Mouse (Mus musculus) hindbrain, embryonic 16.5 days (tissue): ENCODE data around the gene R3hdm1. TPM values are rescaled to one million over a fixed set of nuclear protein-coding genes. Genes with fewer than 3 reads are reported as not detected.

ENCODE experiments used
- ATAC-seq: fragments of 200-750 bp; cut with Nextera tagmentation; 2 replicates; pipeline ENCODE4 v1.8.0; 2017; ENCODE audit warnings: moderate TSS enrichment, moderate library complexity
- H3K27ac ChIP-seq: fragments of 300-500 bp; sonication (generic); 2 replicates; pipeline ENCODE4 v1.5.1; 2014; ENCODE audit warnings: low read depth, mild to moderate bottlenecking, control low read depth, low read length, moderate library complexity
- H3K27me3 ChIP-seq: fragments of 300-500 bp; sonication (generic); replicated peaks from 2 replicates; pipeline ENCODE4 v1.6.1; 2014; ENCODE audit warnings: low read length; ENCODE audit not compliant: control insufficient read depth, insufficient read depth
- H3K36me3 ChIP-seq: fragments of 300-500 bp; sonication (generic); 2 replicates; pipeline ENCODE4 v1.6.1; 2014; ENCODE audit warnings: mild to moderate bottlenecking, low read length, moderate library complexity, mixed read lengths; ENCODE audit not compliant: control insufficient read depth, insufficient read depth
- H3K4me1 ChIP-seq: fragments of 300-500 bp; sonication (generic); 2 replicates; pipeline ENCODE4 v1.6.1; 2014; ENCODE audit warnings: low read depth, low read length; ENCODE audit not compliant: control insufficient read depth, insufficient read depth
- H3K4me2 ChIP-seq: fragments of 300-500 bp; sonication (generic); 2 replicates; pipeline ENCODE4 v1.6.1; 2014; ENCODE audit warnings: mild to moderate bottlenecking, low read length, control low read depth, moderate library complexity
- H3K4me3 ChIP-seq: fragments of 300-500 bp; sonication (generic); 2 replicates; pipeline ENCODE4 v1.5.1; 2014; ENCODE audit warnings: mild to moderate bottlenecking, low read length, control low read depth, moderate library complexity
- H3K9ac ChIP-seq: fragments of 300-500 bp; sonication (generic); 2 replicates; pipeline ENCODE4 v1.6.1; 2014; ENCODE audit warnings: low read depth, mild to moderate bottlenecking, control low read depth, low read length, moderate library complexity
- H3K9me3 ChIP-seq: fragments of 300-500 bp; sonication (generic); 2 replicates; pipeline ENCODE4 v1.6.1; 2014; ENCODE audit warnings: mild to moderate bottlenecking, low read length, moderate library complexity; ENCODE audit not compliant: control insufficient read depth
- WGBS: fragments of 180-500 bp; shearing (Covaris S2); extraction: QIAGEN DNeasy Blood & Tissue Kit; methylation state at CpG from one replicate; pipeline ENCODE4 v1.1.7; 2014; 5-methylcytosine and 5-hydroxymethylcytosine counted together
- polyA plus RNA-seq: library from polyadenylated mRNA; unstranded; fragments of >200 nt; fragmentation: Nextera tagmentation; extraction: Ambion mirVana; gene quantifications from 2 replicates; pipeline ENCODE4 v1.2.1, GENCODE M21; 2015

The R3hdm1 gene
- polyA plus RNA-seq: 74.9 and 79.6 TPM in 2 replicates

DNA sequence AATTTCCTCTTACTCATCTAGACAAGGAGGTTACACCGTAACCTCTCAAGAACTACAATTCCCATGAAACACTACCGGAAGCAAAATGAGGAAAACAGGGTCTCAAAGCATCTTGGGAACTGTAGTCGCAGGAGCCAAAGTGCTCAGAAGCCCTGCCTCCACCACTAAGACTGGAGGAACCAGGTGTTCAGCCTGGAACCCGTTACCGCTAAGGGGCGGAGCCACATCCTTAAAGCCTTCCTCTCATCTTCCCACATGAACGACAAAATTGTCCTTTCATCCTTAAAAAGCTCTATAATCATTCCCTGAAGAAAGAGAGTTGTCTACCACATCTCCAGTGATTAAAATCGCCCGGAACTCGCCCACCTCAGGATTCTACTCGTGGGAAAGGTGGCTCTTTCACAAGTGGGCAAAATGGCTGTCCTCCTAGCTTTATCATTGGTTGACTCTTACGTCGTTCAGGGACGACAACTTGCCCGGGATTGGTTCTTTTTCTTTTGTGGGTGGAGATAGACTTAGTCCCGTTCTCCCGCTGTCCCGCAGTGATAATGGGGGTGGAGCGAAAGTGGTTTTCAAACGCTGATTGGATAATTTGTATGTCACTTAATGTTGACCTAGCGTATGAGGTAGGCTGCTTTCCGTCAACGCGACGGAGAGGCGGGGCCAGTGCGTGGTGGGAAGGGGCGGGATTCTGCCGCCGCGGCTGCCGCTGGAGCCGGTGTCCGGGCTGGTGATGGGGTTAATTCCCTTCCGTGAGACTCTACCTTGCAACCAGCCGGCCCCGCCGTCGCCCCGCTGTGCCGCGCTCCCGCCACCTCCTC is at the start of gene R3hdm1, which contains the start of gene Zranb3:
TSS of gene R3hdm1 (plus strand) at position 661 of the 821 bp plus-strand sequence.
TSS of gene Zranb3 (minus strand) at position 407 of the 821 bp plus-strand sequence.
- under 1% methylated on average over 43 of the region's 43 CpGs for whole genome bisulfite sequencing
- peak within 1 kb of the TSS; percentile 70 for H3K4me2 ChIP-seq
- H3K4me3 ChIP-seq: peak within 1 kb of the TSS; percentile 64
- peaks cover 10% of the 10 kb centered on the region for H3K4me1 ChIP-seq
- no peaks in the 10 kb centered on the region for H3K9me3 ChIP-seq
- no peaks in the 10 kb centered on the region for H3K27me3 ChIP-seq
- H3K9ac ChIP-seq: peak within 1 kb of the TSS; percentile 78
- H3K27ac ChIP-seq: peak within 1 kb of the TSS; percentile 83
- H3K36me3 ChIP-seq: no peaks in the 10 kb centered on the region
- ATAC-seq: peak; percentile 98

DNA sequence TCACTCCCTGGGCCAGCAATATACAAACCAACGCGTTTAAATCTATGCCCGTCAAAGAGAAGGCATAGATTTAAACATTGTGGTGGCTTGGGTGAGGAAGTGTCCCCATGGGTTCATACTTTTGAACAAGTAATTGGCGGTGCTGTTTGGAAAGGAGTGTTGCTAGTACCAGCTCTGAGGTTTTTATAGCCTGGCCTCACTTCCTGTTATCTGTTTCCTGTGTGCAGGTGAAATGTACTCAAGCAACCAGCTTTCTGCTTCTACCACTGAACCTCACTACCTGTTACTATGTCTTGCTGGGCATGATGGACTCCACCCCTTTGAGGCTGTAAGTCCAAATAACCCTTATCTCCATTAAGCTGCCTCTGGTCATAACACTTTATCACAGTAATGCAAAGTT is 45.8 kb upstream of the R3hdm1 start:
- WGBS: 98% methylated on average over 4 of the region's 4 CpGs
- H3K27ac ChIP-seq: no peak overlapping the region
- no peak for ATAC-seq
- H3K9ac ChIP-seq: no peak overlapping the region
- no peaks in the 10 kb centered on the region for H3K36me3 ChIP-seq
- H3K4me3 ChIP-seq: no peak overlapping the region
- H3K4me1 ChIP-seq: no peaks in the 10 kb centered on the region
- no peaks in the 10 kb centered on the region for H3K27me3 ChIP-seq
- no peaks in the 10 kb centered on the region for H3K9me3 ChIP-seq
- H3K4me2 ChIP-seq: no peak overlapping the region

DNA sequence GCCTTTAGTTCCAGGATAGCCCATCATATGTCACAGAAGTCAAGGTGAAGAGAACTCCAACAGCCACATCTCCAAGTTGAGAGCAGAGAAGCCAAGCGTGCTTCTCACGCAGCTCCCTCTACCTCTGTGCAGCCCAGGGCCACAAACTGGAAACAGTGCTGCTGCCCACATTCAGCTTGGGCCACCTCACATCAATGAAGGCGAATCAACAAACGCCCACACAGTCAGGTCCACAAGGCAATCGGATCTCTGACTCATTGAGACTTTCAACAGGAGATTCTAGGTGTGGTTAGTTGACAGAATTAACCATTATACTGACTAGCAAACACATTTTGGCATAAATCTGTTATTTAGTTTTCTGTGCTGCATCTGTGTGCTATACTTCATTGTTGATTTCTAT is 44.5 kb upstream of the R3hdm1 start:
- H3K9ac ChIP-seq: no peak overlapping the region
- no peaks in the 10 kb centered on the region for H3K36me3 ChIP-seq
- ATAC-seq: no peak
- WGBS: 92% methylated on average over 5 of the region's 5 CpGs
- no peak overlapping the region for H3K4me3 ChIP-seq
- no peaks in the 10 kb centered on the region for H3K27me3 ChIP-seq
- H3K4me1 ChIP-seq: no peaks in the 10 kb centered on the region
- no peak overlapping the region for H3K4me2 ChIP-seq
- no peak overlapping the region for H3K27ac ChIP-seq
- H3K9me3 ChIP-seq: no peaks in the 10 kb centered on the region

DNA sequence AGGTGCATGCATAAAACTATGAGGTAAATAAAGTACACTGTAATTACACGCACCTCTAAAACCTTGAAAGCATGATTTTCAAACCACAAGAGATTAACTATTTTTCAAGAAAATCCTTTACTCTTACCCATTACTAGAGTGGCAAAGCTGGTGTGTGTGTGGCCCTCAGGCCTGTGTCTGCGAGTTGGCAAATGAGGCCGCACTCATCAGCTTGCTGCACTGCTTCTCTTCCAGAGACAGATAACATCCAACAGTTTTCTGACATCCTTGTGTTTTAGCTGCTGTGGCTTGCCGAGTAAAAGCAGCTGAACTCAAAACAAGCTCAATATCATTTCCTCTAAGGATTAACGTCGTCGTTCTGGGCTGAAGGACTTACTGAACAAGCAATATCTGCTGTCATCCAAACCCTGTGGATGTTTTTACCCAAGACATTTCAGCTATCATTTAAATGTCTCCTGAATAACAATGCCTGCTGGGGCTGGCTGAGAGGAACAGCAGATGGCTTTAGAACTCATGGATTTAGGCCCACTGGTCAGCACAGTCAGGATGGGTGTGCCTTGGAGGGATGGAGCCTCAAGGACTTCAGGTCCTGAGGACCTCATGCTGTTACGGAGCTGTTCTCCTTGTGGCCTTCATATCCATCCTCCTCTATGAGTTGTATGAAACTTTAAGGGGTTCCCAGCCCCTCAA is 42.3 kb upstream of the R3hdm1 start:
- H3K9me3 ChIP-seq: no peaks in the 10 kb centered on the region
- H3K9ac ChIP-seq: no peak overlapping the region
- H3K4me1 ChIP-seq: no peaks in the 10 kb centered on the region
- no peak overlapping the region for H3K27ac ChIP-seq
- 77% methylated on average over 8 of the region's 8 CpGs for WGBS
- no peaks in the 10 kb centered on the region for H3K27me3 ChIP-seq
- no peaks in the 10 kb centered on the region for H3K36me3 ChIP-seq
- ATAC-seq: no peak
- no peak overlapping the region for H3K4me2 ChIP-seq
- H3K4me3 ChIP-seq: no peak overlapping the region

DNA sequence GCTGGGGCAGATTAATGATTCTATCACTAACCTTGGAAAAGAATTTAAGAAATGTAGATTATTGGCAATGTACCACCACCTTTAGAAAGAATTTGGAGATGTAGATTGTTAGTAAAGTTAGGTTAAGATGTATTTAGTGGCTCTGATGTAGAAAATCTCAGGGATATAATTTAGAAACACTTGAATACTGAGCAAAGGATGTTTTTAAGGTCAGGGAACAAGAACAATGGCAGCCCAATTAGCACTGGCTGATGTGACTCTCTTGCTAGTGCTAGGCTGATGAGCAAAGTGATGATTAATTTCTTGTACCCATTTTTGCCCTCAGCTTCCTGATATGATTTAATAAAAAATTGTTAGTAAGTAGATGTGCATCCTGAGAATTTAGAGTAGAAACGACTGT is 41.7 kb upstream of the R3hdm1 start:
- Histone ChIP-seq H3K9ac (no peak overlapping the region), H3K27me3 (no peaks in the 10 kb centered on the region), H3K4me3 (no peak overlapping the region), H3K4me2 (no peak overlapping the region), H3K36me3 (no peaks in the 10 kb centered on the region), H3K4me1 (no peaks in the 10 kb centered on the region), H3K27ac (no peak overlapping the region), H3K9me3 (no peaks in the 10 kb centered on the region)
- ATAC-seq: no peak
- WGBS: 86% methylated on average over 1 of the region's 1 CpGs

DNA sequence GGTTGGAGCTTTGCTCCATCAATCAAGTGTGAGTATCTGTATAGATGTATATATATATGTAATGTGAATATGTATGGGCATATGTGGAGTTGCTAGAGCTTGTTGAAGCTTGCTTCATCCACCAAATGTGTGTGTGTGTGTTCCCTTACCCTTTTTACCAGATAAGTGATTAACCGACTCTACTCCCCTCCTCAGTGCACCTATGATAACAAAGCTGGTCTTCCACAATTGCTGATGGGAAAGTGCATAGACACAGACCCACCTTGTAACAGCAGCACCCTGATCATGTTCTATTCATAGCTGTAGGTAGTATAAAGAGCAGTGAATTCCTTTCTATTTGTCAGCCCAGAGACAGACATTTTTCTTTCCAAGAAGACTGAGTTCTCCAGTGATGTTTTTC is 40.9 kb upstream of the R3hdm1 start:
- WGBS: 89% methylated on average over 1 of the region's 1 CpGs
- Histone ChIP-seq H3K36me3 (no peaks in the 10 kb centered on the region), H3K4me2 (no peak overlapping the region), H3K4me1 (no peaks in the 10 kb centered on the region), H3K27ac (no peak overlapping the region), H3K9ac (no peak overlapping the region), H3K4me3 (no peak overlapping the region), H3K27me3 (no peaks in the 10 kb centered on the region), H3K9me3 (no peaks in the 10 kb centered on the region)
- ATAC-seq: no peak

DNA sequence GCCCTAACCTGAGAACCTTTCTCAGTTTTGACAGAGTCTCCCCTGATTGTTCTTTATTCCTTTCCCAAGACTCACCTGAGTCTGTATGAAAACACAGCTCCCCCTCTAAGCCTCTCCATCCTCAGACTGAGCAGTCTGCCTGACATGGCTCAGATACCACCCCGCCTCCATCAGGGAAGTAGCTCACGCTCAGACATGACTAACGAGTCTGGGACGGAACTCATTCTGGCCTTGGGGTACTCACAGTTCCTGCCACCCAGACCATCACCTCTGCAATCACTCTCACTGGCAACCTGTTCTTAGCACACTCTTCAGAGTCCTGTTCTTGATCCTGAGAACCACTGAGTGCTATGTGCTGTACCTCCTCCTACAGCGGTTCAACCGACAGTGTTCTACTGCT is 38.4 kb upstream of the R3hdm1 start:
- WGBS: 93% methylated on average over 6 of the region's 6 CpGs
- Histone ChIP-seq H3K4me3 (no peak overlapping the region), H3K4me1 (no peaks in the 10 kb centered on the region), H3K36me3 (no peaks in the 10 kb centered on the region), H3K9ac (no peak overlapping the region), H3K27me3 (no peaks in the 10 kb centered on the region), H3K4me2 (no peak overlapping the region), H3K27ac (no peak overlapping the region), H3K9me3 (no peaks in the 10 kb centered on the region)
- ATAC-seq: no peak

DNA sequence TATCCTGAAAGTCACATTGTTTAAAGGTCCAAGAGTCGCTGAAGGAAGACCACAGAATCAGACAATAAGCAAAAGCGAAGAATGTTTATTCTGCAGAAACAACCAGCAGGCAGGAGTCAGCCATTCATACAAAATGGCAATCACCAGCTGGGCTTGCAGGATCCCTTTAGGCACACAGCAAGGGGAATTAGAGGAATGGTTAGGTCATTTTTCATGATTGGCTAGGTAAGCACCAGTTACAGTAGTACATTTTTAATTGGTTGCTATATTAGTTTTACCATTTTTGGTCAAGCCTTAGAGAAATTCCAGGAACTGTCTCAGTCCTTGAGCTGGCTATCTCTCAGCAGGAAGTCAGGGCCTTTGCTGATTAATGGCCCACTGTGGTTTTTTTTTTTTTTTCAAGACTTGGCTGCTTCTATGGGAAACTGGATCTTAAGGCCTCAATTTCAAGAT is 34.1 kb upstream of the R3hdm1 start:
- H3K36me3 ChIP-seq: no peaks in the 10 kb centered on the region
- H3K9ac ChIP-seq: no peak overlapping the region
- H3K27me3 ChIP-seq: no peaks in the 10 kb centered on the region
- H3K9me3 ChIP-seq: no peaks in the 10 kb centered on the region
- no peaks in the 10 kb centered on the region for H3K4me1 ChIP-seq
- H3K27ac ChIP-seq: no peak overlapping the region
- no peak overlapping the region for H3K4me2 ChIP-seq
- WGBS: 73% methylated on average over 2 of the region's 2 CpGs
- no peak overlapping the region for H3K4me3 ChIP-seq
- no peak for ATAC-seq

DNA sequence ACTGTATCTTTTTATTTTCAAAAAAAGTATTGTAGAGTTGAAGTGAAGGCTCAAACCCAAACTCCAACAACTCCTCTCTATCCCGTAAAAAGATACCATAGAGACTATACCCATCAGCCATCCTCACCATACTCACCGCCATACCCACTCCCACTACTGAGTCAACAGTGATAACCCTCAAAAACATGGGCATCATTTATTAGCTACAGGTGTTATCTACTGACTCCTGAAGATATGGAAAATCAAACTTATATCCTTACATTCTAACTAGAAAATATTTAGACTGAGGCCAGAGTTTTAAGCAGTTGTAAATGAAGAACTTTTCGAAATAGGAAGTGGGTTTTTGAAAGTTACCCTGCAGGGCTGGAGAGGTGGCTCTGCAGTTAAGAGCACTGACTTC is 33.1 kb upstream of the R3hdm1 start:
- H3K27ac ChIP-seq: no peak overlapping the region
- H3K4me1 ChIP-seq: no peaks in the 10 kb centered on the region
- no peak for ATAC-seq
- 97% methylated on average over 3 of the region's 3 CpGs for WGBS
- no peaks in the 10 kb centered on the region for H3K9me3 ChIP-seq
- no peaks in the 10 kb centered on the region for H3K36me3 ChIP-seq
- no peak overlapping the region for H3K9ac ChIP-seq
- H3K4me2 ChIP-seq: no peak overlapping the region
- H3K27me3 ChIP-seq: no peaks in the 10 kb centered on the region
- no peak overlapping the region for H3K4me3 ChIP-seq
